Mouse (Mus musculus): ENCODE results near the gene Kcnt2. TPM values are rescaled to one million over a fixed set of nuclear protein-coding genes. Genes with fewer than 3 reads are reported as not detected.

The Kcnt2 gene
- polyA plus RNA-seq, 1 experiment from 2014 or later: 0.86 TPM

DNA sequence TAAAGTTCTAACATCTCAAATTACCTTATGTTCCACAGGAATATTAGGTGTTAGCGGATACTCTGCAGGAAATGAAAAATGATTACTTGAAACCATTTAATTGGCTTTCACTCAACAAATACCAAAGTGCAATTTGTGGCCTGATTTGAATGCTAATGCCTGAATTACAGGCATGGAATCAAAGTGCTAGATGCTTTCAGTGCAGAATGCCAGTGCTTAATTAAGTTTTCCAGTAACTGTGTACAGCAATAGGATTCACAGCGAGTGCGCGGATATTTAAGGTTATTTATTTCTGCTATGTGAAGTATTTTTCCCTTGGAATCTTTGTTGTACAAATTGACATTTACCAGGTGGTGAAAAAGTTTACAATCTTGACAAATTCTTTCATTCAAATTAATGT, 144.3 kb downstream of the Kcnt2 start:
- no peaks in the 10 kb centered on the region for H3K4me1 ChIP-seq
- no peak for DNase-seq (ENCODE audit: low spot score)
- no peaks in the 10 kb centered on the region for H3K36me3 ChIP-seq (replicated peaks)
- H3K4me3 ChIP-seq: no peak overlapping the region
- no peaks in the 10 kb centered on the region for H3K9me3 ChIP-seq
- 90% methylated on average over 4 of the region's 4 CpGs for WGBS
- no peaks in the 10 kb centered on the region for H3K27me3 ChIP-seq (replicated peaks; ENCODE audit: low read depth, poor library complexity, severe bottlenecking)
- H3K27ac ChIP-seq (replicated peaks): no peak overlapping the region

DNA sequence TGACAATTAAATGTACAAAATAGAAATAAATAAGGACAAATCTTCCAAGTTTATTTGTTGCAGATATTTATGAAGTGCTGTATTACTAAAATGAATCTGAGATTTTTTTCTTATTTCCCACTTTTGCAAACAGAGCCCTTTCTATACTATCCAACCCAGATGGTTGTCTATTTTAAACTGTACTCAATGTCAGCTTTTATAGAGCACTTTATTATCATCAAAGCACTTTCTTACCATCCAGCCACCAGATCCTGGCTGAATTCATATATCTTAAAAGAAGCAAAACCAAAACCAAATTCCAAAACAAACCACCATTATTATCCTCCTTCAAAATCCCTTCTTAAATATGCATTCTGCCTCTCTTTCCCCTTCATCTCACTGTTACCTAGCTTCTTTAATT, 151.8 kb downstream of the Kcnt2 start:
- Histone ChIP-seq H3K4me3 (no peak overlapping the region), H3K27me3 (replicated peaks; ENCODE audit: low read depth, poor library complexity, severe bottlenecking) (no peaks in the 10 kb centered on the region), H3K4me1 (no peaks in the 10 kb centered on the region), H3K9me3 (no peaks in the 10 kb centered on the region), H3K36me3 (replicated peaks) (no peaks in the 10 kb centered on the region), H3K27ac (replicated peaks) (no peak overlapping the region)
- DNase-seq (ENCODE audit: low spot score): no peak

DNA sequence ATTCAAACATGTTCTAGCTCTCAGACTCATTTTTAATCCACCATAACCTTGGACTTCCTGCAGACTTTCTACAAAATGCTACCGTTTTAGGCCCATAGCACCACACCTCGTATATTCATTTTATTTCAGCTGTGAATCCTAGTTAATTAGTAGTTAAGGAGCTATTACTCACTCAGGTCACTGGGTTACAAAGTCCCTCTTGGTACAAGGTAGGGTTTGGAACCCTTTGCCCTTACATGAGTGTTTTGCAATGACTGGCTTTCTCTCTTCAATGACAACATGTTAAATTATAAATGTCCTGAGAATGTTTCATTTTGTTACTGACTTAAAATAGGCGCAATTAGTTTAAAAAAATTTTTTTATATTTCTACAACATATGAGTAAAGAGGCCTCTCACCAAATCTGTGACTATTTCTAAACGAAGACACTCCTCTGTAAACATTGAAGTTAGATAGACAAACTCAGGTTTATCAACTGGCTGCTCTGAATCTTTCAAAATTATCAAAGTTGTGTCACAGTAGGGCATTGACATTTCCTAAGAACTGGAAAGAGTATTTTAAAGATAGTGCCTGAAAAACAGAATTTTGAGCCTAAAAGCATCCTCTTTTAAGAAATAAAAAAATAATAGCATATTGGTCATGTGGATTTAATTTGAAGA, 160.8 kb downstream of the Kcnt2 start:
- 87% methylated on average over 4 of the region's 4 CpGs for WGBS
- H3K27me3 ChIP-seq (replicated peaks; ENCODE audit: low read depth, poor library complexity, severe bottlenecking): no peaks in the 10 kb centered on the region
- no peaks in the 10 kb centered on the region for H3K9me3 ChIP-seq
- no peaks in the 10 kb centered on the region for H3K4me1 ChIP-seq
- no peak overlapping the region for H3K4me3 ChIP-seq
- H3K36me3 ChIP-seq (replicated peaks): no peaks in the 10 kb centered on the region
- DNase-seq (ENCODE audit: low spot score): no peak
- H3K27ac ChIP-seq (replicated peaks): no peak overlapping the region

DNA sequence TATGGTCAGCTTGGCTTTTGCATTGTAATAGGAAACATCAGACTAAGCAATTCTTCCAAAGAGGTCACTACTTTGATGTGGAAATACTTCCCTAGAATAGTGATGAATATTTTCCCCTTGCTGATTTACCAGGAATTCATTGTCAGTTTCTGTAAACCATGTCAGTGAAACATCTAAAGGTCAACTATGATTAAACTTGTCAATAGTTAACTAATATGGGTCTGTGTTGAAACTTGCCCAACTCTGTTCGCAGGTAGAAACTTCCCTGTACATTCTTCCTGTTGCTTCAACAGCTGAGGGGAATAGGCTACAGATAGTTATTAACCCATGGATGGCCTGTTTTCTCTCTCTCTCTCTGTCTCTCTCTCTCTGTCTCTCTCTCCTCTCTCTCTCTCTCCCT, 169.8 kb downstream of the Kcnt2 start:
- Histone ChIP-seq H3K4me1 (no peaks in the 10 kb centered on the region), H3K27me3 (replicated peaks; ENCODE audit: low read depth, poor library complexity, severe bottlenecking) (no peaks in the 10 kb centered on the region), H3K4me3 (no peak overlapping the region), H3K9me3 (no peaks in the 10 kb centered on the region), H3K36me3 (replicated peaks) (no peaks in the 10 kb centered on the region), H3K27ac (replicated peaks) (no peak overlapping the region)
- no peak for DNase-seq (ENCODE audit: low spot score)
- WGBS: 60% methylated on average over 1 of the region's 1 CpGs

DNA sequence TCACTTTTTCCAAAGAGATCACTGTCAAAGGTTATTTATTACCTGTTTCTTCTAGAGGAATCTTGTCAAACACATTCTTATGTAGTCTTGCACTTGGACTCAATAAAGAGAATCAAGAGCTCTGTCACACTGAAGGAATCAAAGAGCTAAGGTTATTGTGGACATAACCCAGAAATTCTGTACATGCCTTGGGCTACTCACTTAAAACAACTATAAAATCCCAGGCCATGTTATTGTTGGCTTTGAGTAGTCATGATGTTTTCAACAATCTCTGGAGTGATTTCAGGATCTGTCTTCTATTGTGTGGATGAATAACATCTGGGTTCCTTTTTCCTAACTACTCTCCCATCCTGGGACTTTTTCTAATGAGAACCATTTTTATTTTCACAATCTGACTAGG, 177.0 kb downstream of the Kcnt2 start:
- Histone ChIP-seq H3K27ac (replicated peaks) (no peak overlapping the region), H3K4me1 (no peaks in the 10 kb centered on the region), H3K27me3 (replicated peaks; ENCODE audit: low read depth, poor library complexity, severe bottlenecking) (no peaks in the 10 kb centered on the region), H3K9me3 (no peaks in the 10 kb centered on the region), H3K4me3 (no peak overlapping the region), H3K36me3 (replicated peaks) (no peaks in the 10 kb centered on the region)
- no peak for DNase-seq (ENCODE audit: low spot score)

DNA sequence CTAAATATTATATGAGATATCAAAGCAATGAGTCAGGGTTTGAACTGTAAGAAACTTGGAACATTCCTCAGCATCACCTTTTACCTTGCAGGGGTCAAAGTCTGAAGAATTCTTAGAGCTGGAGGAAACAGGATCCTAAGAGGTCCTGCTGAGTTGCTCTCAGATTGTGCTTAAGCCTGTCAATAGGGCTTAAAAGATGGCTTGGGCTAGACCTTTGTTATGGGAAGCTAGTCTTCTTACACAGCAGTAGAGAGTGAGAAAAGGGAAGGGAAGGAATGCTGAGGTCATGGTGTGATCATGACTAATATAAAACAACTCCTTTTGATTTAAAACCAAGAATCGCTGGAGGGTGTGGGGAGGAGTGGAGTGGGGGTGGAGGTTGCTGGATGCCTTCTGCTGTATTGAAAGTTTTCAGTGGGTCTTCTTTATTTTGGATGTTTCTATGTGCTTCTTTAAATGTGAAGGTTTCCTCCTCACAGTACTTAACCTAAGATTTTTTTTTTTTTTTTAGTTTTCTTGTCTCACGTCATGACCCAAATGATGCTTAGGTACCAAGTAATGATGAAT, 183.4 kb downstream of the Kcnt2 start:
- H3K27ac ChIP-seq (replicated peaks): no peak overlapping the region
- no peaks in the 10 kb centered on the region for H3K27me3 ChIP-seq (replicated peaks; ENCODE audit: low read depth, poor library complexity, severe bottlenecking)
- no peak for DNase-seq (ENCODE audit: low spot score)
- no peak overlapping the region for H3K4me3 ChIP-seq
- no peaks in the 10 kb centered on the region for H3K4me1 ChIP-seq
- 29% methylated on average over 2 of the region's 2 CpGs for WGBS
- H3K9me3 ChIP-seq: no peaks in the 10 kb centered on the region
- H3K36me3 ChIP-seq (replicated peaks): no peaks in the 10 kb centered on the region

DNA sequence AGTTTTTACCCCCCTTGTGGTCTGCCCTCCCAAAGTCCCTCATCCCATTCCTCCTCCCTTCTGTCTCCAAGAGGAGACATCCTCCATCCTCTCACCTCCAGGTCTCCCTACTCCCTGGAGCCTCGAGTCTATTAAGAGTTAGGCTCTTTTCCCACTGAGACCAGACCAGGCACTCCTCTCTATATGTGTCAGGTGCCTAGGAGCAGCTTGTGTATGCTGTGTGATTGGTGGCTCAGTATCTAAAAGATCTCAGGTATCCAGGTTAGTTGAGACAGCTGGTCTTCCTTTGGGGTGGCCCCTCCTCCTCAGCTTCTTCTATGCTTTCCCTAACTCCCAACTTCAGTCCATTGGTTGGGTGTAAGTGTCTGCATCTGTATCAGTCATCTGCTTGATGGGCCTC, 186.1 kb downstream of the Kcnt2 start:
- no peaks in the 10 kb centered on the region for H3K9me3 ChIP-seq
- 68% methylated on average over 1 of the region's 1 CpGs for WGBS
- no peak overlapping the region for H3K27ac ChIP-seq (replicated peaks)
- no peak for DNase-seq (ENCODE audit: low spot score)
- no peaks in the 10 kb centered on the region for H3K27me3 ChIP-seq (replicated peaks; ENCODE audit: low read depth, poor library complexity, severe bottlenecking)
- no peak overlapping the region for H3K4me3 ChIP-seq
- H3K4me1 ChIP-seq: no peaks in the 10 kb centered on the region
- H3K36me3 ChIP-seq (replicated peaks): no peaks in the 10 kb centered on the region

DNA sequence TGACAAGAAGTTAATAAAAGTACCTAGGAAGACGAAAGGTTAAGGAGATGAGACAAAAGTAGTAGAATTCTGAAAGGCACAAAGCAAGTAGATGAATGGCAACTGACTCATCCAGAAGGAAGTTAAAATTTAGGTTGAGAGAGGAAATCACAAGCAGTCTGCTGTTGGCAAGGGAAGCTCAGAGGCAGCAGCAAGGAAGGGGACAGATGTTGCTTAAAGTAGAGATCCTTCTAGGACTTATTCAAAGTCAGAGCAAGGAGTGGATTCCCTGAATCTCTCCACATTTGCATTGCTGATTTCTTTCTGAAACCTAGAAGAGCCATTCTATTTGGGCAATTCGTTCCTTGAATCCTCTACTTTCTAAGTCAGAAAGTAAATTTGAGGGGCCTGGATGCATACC, 188.8 kb downstream of the Kcnt2 start:
- WGBS: 82% methylated on average over 2 of the region's 2 CpGs

DNA sequence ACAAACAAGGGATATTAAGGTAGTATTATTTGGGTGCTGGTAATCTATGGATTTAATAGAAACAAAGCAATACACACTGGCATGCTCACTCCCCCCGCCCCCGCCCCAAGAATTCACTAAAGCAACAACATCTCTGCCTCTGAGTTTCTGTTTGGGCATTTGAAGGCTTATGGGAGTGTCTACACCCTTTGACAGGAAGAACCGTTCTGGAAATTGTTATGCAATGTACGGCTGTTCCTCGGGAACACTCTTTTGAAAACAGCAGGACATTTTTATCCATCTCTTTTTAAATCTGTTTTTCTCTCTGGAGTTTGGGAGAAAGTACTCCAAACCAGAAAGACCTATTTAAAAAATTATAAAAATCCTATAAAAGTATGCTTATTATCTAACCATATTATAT, 192.2 kb downstream of the Kcnt2 start:
- H3K4me3 ChIP-seq: no peak overlapping the region
- H3K4me1 ChIP-seq: no peaks in the 10 kb centered on the region
- DNase-seq (ENCODE audit: low spot score): no peak
- WGBS: 70% methylated on average over 5 of the region's 5 CpGs
- H3K36me3 ChIP-seq (replicated peaks): no peaks in the 10 kb centered on the region
- H3K27me3 ChIP-seq (replicated peaks; ENCODE audit: low read depth, poor library complexity, severe bottlenecking): no peaks in the 10 kb centered on the region
- H3K9me3 ChIP-seq: no peaks in the 10 kb centered on the region
- no peak overlapping the region for H3K27ac ChIP-seq (replicated peaks)

More for the DNA sequence above, 188.8 kb downstream of the Kcnt2 start:
- no peak for DNase-seq (ENCODE audit: low spot score)
- Histone ChIP-seq H3K4me3 (no peak overlapping the region), H3K36me3 (replicated peaks) (no peaks in the 10 kb centered on the region), H3K27me3 (replicated peaks; ENCODE audit: low read depth, poor library complexity, severe bottlenecking) (no peaks in the 10 kb centered on the region), H3K27ac (replicated peaks) (no peak overlapping the region), H3K9me3 (no peaks in the 10 kb centered on the region), H3K4me1 (no peaks in the 10 kb centered on the region)

DNA sequence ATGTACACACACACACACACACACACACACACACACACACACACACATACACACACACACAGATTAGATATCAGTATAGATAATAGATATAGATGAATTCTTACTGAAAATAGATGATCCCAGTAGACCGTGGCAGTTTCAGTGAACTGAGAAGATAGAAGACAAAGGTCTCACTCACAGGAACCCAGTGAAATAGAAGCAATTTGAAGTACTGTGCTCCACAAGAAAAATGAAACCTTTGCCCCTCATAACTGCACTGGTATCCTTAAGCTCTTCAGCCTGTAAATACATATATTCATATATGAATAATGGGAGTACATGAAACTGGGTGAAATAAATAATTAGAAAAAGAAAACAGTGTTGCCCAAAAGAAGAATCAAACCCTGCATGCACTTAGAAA, 197.9 kb downstream of the Kcnt2 start:
- Histone ChIP-seq H3K36me3 (replicated peaks) (no peaks in the 10 kb centered on the region), H3K4me3 (no peak overlapping the region), H3K27ac (replicated peaks) (no peak overlapping the region), H3K4me1 (no peaks in the 10 kb centered on the region), H3K9me3 (no peaks in the 10 kb centered on the region), H3K27me3 (replicated peaks; ENCODE audit: low read depth, poor library complexity, severe bottlenecking) (no peaks in the 10 kb centered on the region)
- 95% methylated on average over 1 of the region's 1 CpGs for WGBS
- DNase-seq (ENCODE audit: low spot score): no peak

DNA sequence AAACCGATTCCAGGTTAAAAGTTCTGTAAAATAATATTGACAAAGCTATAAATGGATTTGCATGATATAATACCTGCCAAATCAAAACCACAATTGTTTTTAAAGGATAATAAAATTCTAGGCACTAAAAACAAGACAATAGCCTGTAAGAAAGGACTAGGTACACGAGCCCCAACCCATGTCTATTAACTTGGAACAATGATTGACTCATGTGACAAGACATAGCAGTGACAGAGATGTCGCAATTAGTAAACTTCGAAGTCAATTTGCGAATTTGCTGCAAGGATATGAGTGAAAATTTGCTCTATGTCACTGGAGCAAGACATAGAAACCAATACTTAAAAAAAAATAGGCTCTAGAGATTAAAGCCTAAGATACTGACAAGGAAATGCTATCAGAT, 198.4 kb downstream of the Kcnt2 start:
- H3K36me3 ChIP-seq (replicated peaks): no peaks in the 10 kb centered on the region
- H3K9me3 ChIP-seq: no peaks in the 10 kb centered on the region
- no peak for DNase-seq (ENCODE audit: low spot score)
- no peak overlapping the region for H3K27ac ChIP-seq (replicated peaks)
- no peaks in the 10 kb centered on the region for H3K27me3 ChIP-seq (replicated peaks; ENCODE audit: low read depth, poor library complexity, severe bottlenecking)
- no peaks in the 10 kb centered on the region for H3K4me1 ChIP-seq
- WGBS: 87% methylated on average over 5 of the region's 5 CpGs
- H3K4me3 ChIP-seq: no peak overlapping the region

DNA sequence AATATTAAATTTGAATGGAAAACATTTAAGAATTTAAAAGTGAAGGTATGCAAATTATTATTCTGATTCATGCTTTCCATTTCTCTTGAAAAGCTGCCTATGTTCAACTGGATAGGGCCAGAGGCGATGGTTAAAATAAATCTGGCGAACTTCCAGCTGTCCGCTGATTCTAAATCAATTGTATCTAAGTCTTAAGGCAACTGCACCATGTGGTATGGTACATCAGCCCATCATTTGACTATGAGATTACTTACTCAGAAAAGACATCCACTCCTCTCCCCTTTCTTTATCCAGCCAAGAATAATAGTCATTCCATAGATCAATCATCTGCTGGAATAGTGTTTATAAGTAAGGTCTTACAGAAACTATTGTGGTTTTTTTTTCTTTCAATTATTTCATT, 205.5 kb downstream of the Kcnt2 start:
- Histone ChIP-seq H3K27me3 (replicated peaks; ENCODE audit: low read depth, poor library complexity, severe bottlenecking) (no peaks in the 10 kb centered on the region), H3K9me3 (no peaks in the 10 kb centered on the region), H3K27ac (replicated peaks) (no peak overlapping the region), H3K4me3 (no peak overlapping the region), H3K4me1 (no peaks in the 10 kb centered on the region), H3K36me3 (replicated peaks) (no peaks in the 10 kb centered on the region)
- 93% methylated on average over 3 of the region's 3 CpGs for WGBS
- DNase-seq (ENCODE audit: low spot score): no peak

DNA sequence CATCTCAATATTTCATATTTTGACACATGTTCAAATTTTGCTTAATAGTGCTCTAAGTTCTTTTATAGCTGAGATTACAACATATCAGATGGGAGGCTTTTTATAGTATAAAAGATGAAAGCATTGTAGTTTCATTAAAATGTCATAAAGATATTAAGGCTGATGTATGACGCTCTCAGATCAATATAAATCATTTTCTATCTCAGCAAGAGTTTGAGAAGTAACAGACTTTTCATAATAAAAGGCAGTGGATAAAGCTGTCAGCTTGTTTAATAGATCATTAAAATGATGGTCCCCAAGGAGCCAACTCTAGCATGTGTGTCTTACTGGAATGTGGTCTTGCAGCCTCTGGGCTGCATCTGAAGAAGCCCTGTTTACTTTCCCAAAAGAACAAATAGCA, 206.0 kb downstream of the Kcnt2 start:
- Histone ChIP-seq H3K4me1 (no peaks in the 10 kb centered on the region), H3K9me3 (no peaks in the 10 kb centered on the region), H3K4me3 (no peak overlapping the region), H3K27ac (replicated peaks) (no peak overlapping the region), H3K36me3 (replicated peaks) (no peaks in the 10 kb centered on the region), H3K27me3 (replicated peaks; ENCODE audit: low read depth, poor library complexity, severe bottlenecking) (no peaks in the 10 kb centered on the region)
- DNase-seq (ENCODE audit: low spot score): no peak
- WGBS: 94% methylated on average over 1 of the region's 1 CpGs

Data from embryonic facial prominence, embryonic 10.5 days (tissue).